Mouse (Mus musculus) kidney, postnatal 0 days (tissue): ENCODE data around the gene Lmo2. TPM values are rescaled to one million over a fixed set of nuclear protein-coding genes. Genes with fewer than 3 reads are reported as not detected.
"Not testable (repeated sequence)": the region's sequence is repeated elsewhere in the genome, so short reads cannot be mapped to it uniquely, and the experiment has no call there.

ENCODE experiments used
- ATAC-seq: fragments of 200-750 bp; cut with Nextera tagmentation; replicated peaks from 2 replicates; pipeline ENCODE4 v1.8.0; 2017; ENCODE audit warnings: low read depth, moderate number of reproducible peaks, moderate TSS enrichment, moderate library complexity; ENCODE audit not compliant: low FRiP score
- DNase-seq: peaks from one replicate; pipeline ENCODE4 v3.0.0-alpha.2; 2016; ENCODE audit warnings: low spot score
- H3K27ac ChIP-seq: fragments of 300-500 bp; sonication (generic); 2 replicates; pipeline ENCODE4 v1.5.1; 2014; ENCODE audit warnings: mild to moderate bottlenecking
- H3K27me3 ChIP-seq: fragments of 300-500 bp; sonication (generic); 2 replicates; pipeline ENCODE4 v1.6.1; 2014; ENCODE audit warnings: low read length, mixed read lengths; ENCODE audit not compliant: insufficient read depth
- H3K36me3 ChIP-seq: fragments of 300-500 bp; sonication (generic); 2 replicates; pipeline ENCODE4 v1.6.1; 2014; ENCODE audit warnings: low read length, mixed read lengths; ENCODE audit not compliant: insufficient read depth
- H3K4me1 ChIP-seq: fragments of 300-500 bp; sonication (generic); replicated peaks from 2 replicates; pipeline ENCODE4 v1.6.1; 2014; ENCODE audit warnings: antibody characterized with exemption, low read length, mixed read lengths; ENCODE audit not compliant: insufficient read depth
- H3K4me2 ChIP-seq: fragments of 300-500 bp; sonication (generic); 2 replicates; pipeline ENCODE4 v1.6.1; 2014; ENCODE audit warnings: mild to moderate bottlenecking, low read length, moderate library complexity, mixed read lengths
- H3K4me3 ChIP-seq: fragments of 300-500 bp; sonication (generic); replicated peaks from 2 replicates; pipeline ENCODE4 v1.5.1; 2014; ENCODE audit warnings: low read depth, low read length
- H3K9ac ChIP-seq: fragments of 300-500 bp; sonication (generic); 2 replicates; pipeline ENCODE4 v1.6.1; 2014; ENCODE audit warnings: low read depth, low read length
- H3K9me3 ChIP-seq: fragments of 300-500 bp; sonication (generic); replicated peaks from 2 replicates; pipeline ENCODE4 v1.6.1; 2016; ENCODE audit warnings: low read length, inconsistent platforms, mixed read lengths
- CTCF ChIP-seq: IDR thresholded peaks from 2 replicates; pipeline ENCODE4 v1.5.1; 2016; ENCODE audit warnings: antibody characterized with exemption, low read depth, mild to moderate bottlenecking, moderate library complexity
- WGBS: fragments of 180-500 bp; shearing (Covaris S2); extraction: QIAGEN DNeasy Blood & Tissue Kit; methylation state at CpG from one replicate; pipeline ENCODE4 v1.1.7; 2014; 5-methylcytosine and 5-hydroxymethylcytosine counted together
- polyA plus RNA-seq: library from polyadenylated mRNA; unstranded; fragments of >200 nt; fragmentation: Nextera tagmentation; extraction: Ambion mirVana; gene quantifications from 2 replicates; pipeline ENCODE4 v1.2.1, GENCODE M21; 2015

Gene Lmo2
- polyA plus RNA-seq, 1 experiment from 2014 or later: 43.7 TPM

DNA sequence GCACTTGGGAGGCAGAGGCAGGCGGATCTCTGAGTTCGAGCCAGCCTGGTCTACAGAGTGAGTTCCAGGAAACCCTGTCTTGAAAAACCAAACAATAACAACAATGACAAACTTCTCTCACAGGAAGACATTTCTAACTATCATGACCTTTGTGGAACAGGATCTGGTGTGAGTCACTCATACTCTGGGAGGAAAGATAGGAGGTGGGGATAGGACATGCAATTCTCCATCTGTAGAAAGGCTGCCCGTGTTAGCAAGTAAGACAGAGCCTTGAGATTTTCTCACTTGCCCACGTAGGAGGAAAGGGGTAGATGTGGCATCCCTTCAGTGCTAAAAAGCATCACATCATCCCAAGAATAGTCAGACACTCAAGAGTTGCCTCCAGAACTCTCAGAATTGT is 44.1 kb downstream of the Lmo2 start:
- TF ChIP-seq CTCF: no peak
- H3K36me3 ChIP-seq: no peaks in the 10 kb centered on the region
- no peak overlapping the region for H3K9ac ChIP-seq
- no peak overlapping the region for H3K4me3 ChIP-seq
- H3K4me2 ChIP-seq: no peak overlapping the region
- H3K27ac ChIP-seq: no peak overlapping the region
- no peaks in the 10 kb centered on the region for H3K27me3 ChIP-seq
- H3K4me1 ChIP-seq: no peaks in the 10 kb centered on the region
- no peaks in the 10 kb centered on the region for H3K9me3 ChIP-seq
- WGBS: 74% methylated on average over 4 of the region's 4 CpGs
- DNase-seq: no peak
- ATAC-seq: no peak

DNA sequence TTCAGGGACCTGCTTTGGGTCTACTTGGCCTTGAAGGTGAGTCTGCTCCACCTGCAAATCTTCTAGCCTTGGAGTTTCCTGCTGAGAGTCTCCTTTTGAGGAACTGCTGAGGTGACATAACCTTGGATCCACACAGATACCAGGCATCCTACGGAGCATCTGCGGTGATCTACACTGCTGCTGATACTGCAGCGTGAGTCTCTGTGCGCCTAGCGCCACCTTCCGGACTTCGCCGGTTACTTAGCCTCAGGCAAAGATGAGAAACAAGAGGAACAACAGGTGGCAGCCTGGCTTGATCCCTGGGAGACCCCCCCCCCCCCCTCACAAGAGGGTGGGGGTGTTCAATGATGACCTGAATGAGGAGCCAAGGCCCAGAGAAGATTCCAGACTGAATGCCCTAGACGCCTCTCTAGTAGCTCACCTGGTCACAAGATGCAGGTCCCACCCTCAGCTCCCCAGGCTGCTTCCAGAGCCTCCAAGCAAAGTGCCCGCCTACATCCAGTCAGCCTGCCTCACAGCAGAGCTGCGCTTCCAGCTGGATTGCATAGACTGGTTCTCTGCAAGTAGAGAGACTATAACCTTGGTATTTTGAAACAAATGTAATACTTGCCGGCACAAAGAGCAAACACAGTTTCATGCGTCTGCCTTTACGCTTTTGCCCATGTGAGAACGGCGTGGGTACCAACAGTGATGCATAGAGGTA is 45.1 kb downstream of the Lmo2 start:
- TF ChIP-seq CTCF: peak; percentile 72
- H3K36me3 ChIP-seq: no peaks in the 10 kb centered on the region

DNA sequence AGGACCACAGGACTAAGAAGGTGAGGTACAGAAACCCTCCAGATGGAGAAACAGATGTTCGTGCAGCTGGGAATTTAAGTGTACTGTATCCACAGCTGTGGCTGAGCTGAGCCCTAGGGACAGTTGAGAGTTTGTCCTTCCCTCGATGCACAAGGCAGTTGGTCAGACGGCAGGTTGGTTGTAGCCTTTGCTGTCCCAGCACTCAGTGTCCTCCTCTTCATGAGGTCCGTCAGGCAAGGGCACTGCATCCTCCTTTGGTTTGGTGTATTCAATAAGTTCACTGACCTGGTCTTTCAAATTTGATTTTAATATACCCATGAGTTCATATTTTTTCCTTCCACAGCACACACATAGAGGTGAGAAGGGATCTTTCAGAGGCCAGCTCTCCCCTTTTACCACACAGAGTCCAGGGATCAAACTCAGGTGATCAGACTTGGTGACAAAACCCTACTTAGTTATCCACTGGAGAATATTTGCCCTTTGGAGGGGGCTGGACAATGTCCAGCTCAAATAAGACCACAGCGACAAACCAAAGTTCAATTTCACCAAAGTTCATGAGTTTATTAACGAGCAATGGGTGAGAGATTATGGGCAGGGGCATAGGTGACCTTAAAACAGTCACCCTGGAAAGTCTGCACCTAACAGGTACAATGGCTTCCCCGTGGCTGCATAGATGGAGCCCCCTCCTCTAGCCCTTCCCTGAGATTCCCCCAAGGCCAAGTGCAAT is 50.2 kb downstream of the Lmo2 start:
- TF ChIP-seq CTCF: no peak
- Histone ChIP-seq H3K27ac (no peak overlapping the region), H3K9ac (no peak overlapping the region), H3K36me3 (no peaks in the 10 kb centered on the region), H3K9me3 (no peaks in the 10 kb centered on the region), H3K4me2 (no peak overlapping the region), H3K4me1 (no peaks in the 10 kb centered on the region), H3K4me3 (no peak overlapping the region), H3K27me3 (no peaks in the 10 kb centered on the region)
- ATAC-seq (no peak), DNase-seq (no peak)
- 74% methylated on average over 7 of the region's 7 CpGs for WGBS

More for the DNA sequence above, 45.1 kb downstream of the Lmo2 start:
- Histone ChIP-seq H3K4me3 (no peak overlapping the region), H3K9ac (no peak overlapping the region), H3K27me3 (no peaks in the 10 kb centered on the region), H3K4me1 (no peaks in the 10 kb centered on the region), H3K27ac (no peak overlapping the region), H3K9me3 (no peaks in the 10 kb centered on the region), H3K4me2 (no peak overlapping the region)
- ATAC-seq (0 out of 2 replicates have a peak, but pooled peaks have one; percentile 49), DNase-seq (peak; percentile 65)
- 33% methylated on average over 16 of the region's 16 CpGs for WGBS

DNA sequence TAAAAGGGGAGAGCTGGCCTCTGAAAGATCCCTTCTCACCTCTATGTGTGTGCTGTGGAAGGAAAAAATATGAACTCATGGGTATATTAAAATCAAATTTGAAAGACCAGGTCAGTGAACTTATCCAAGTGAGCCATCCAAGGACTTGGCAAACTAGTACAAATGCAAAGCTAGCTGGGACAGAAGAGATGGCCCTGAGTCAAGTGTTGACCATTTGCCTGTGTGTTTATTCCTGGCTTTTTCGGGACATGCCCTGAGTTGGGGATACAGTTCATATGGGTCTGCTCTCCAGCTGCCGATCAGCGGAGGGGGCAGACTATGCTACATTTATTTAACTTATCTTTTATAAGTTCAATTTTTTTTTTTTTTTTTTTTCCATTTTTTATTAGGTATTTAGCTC is 51.1 kb downstream of the Lmo2 start:
- not testable (repeated sequence) for H3K4me1 ChIP-seq, H3K36me3 ChIP-seq, H3K27ac ChIP-seq, H3K9me3 ChIP-seq, H3K4me2 ChIP-seq, H3K4me3 ChIP-seq, H3K9ac ChIP-seq, DNase-seq, ATAC-seq, H3K27me3 ChIP-seq
- 85% methylated on average over 3 of the region's 3 CpGs for WGBS

DNA sequence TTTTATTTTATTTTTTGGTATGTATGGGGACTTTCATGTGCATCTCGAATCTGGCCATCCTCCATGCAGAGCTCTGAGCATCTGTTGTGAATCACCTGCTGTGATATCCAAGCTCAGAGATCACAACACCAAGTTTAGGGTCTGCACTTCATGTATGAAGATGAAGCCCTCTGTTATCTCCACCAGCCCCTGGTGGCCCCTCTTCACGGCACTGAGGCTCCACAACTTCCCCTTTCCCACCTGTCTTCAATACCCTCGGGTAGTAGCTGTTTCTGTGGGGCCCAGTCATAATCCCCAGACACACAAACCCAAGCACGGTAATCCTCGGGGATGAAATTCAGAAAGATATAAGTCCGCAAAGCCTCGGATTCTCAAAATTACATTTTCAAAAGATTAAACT is 65.3 kb downstream of the Lmo2 start:
- TF ChIP-seq CTCF: no peak
- no peak overlapping the region for H3K27ac ChIP-seq
- no peak overlapping the region for H3K4me2 ChIP-seq
- WGBS: 78% methylated on average over 7 of the region's 7 CpGs
- 0 out of 2 replicates have a peak, but pooled peaks cover 2% of the 10 kb centered on the region for H3K4me1 ChIP-seq
- no peak overlapping the region for H3K4me3 ChIP-seq
- no peaks in the 10 kb centered on the region for H3K9me3 ChIP-seq
- DNase-seq (no peak), ATAC-seq (no peak)
- no peaks in the 10 kb centered on the region for H3K27me3 ChIP-seq
- H3K9ac ChIP-seq: no peak overlapping the region
- no peaks in the 10 kb centered on the region for H3K36me3 ChIP-seq

DNA sequence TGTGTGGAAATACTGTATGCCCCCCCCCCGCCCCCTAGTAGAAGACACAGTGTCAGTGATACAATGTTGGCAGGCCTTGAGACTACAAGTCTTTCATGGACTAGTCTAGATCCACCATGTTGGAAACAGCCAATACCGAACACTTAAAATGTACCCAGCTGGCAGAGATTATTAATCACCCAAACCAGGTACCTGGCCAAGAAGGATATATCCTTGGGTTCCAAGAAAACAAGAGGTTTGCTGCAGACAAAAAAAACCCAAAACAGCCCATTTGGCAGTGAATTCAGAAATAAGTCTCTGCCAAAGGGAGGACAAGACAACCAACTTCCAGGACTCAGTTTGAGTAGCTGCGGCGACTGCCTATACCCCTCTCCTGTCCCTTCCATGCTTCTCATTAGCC is 66.9 kb downstream of the Lmo2 start:
- no peak for DNase-seq
- Histone ChIP-seq H3K36me3 (no peaks in the 10 kb centered on the region), H3K4me2 (no peak overlapping the region), H3K4me1 (peaks cover 9% of the 10 kb centered on the region; the same call in 1 of the 2 replicates), H3K9me3 (no peaks in the 10 kb centered on the region), H3K9ac (no peak overlapping the region), H3K27me3 (no peaks in the 10 kb centered on the region), H3K4me3 (no peak overlapping the region), H3K27ac (no peak overlapping the region)
- ATAC-seq: no peak
- WGBS: 91% methylated on average over 4 of the region's 4 CpGs
- TF ChIP-seq CTCF: no peak
